Mouse (Mus musculus): ENCODE results near the gene Gm9125.
"Not testable (repeated sequence)": the region's sequence is repeated elsewhere in the genome, so short reads cannot be mapped to it uniquely, and the experiment has no call there.

The Gm9125 gene

DNA sequence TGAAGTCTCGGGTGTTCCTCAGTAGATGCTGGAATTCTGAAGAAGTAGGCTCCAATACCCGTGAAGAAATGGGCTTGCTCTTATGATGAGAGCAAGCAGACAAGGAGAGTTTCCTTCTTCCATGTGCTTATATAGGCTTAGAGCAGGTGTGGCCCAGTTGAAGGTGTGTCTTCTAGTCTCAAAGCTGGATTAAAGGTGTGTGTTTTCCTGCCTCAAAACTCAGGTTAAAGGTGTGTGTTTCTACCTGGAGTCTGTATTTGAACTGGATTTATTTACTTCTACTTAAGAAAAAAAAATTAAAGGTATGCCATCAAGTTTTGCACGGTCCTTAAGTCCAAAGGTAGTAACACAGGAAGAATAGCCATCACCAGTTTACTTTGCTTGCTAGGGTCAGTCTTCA lies at the start of gene Gm9125:
Gm9125 (minus strand) TSS at position 101 of the 400 bp plus-strand sequence.
- not testable (repeated sequence) for DNase-seq (ENCODE audit: low spot score)

GRCm38 (mm10) chr3:94072544-94072943 lies 17.9 kb upstream of the Gm9125 start, which contains the start of gene Gm10697:
Gm10697 (minus strand) TSS chr3:94072644.
- DNase-seq (ENCODE audit: low spot score), result not testable (repeated sequence)

DNA sequence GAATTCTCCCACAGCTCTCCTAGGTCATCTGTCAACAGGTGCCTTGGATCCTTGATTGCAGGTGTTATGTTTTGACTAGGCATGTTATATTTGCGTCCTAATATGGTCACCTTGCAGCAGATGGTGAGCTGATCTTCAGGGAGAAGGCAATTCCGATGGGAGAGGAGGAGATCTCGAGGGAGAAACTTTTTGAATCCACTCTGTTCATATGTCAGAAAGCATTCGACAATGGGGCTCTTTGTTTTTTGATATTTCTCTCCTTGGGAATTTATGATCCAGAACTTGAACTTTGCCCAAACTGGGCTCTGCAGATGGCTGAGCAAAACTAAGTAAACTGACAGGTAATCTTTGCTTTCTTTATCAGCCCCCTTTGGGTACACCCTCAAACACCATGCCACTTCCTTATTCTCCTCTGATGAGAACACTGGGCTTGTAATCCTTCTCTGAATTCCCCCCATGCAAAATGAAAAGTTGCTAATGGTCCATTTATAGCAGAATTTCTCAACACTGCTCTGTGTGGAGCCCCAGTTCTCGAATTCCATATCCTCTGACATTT lies 5.0 kb downstream of the Gm9125 start:
- DNase-seq (ENCODE audit: low spot score), result not testable (repeated sequence)

GRCm38 (mm10) chr3:94038241-94038640 lies 16.4 kb downstream of the Gm9125 start:
- DNase-seq (ENCODE audit: low spot score), result not testable (repeated sequence)

- DNase-seq (ENCODE audit: low spot score), result not testable (repeated sequence)
Measured at GRCm38 (mm10) chr3:94034400-94034799, 20.3 kb downstream of the Gm9125 start.

Data from lung, postnatal 25 days (tissue).